Mouse (Mus musculus) liver, embryonic 14.5 days (tissue): Measurements from ENCODE around the gene Psip1. TPM values are rescaled to one million over a fixed set of nuclear protein-coding genes. Genes with fewer than 3 reads are reported as not detected.

Experiments used
- ATAC-seq: fragments of 200-750 bp; cut with Nextera tagmentation; 2 replicates; pipeline ENCODE4 v1.8.0; 2017; ENCODE audit warnings: moderate number of reproducible peaks, mild to moderate bottlenecking, moderate library complexity; ENCODE audit not compliant: insufficient read depth
- DNase-seq, 3 experiments: peaks; one replicate each; pipeline ENCODE4 v3.0.0-alpha.2; 2012 to 2013; ENCODE audit warnings: low read depth in 3 of 3, low spot score in 3 of 3
- H3K27ac ChIP-seq: fragments of 300-500 bp; sonication (generic); 2 replicates; pipeline ENCODE4 v1.5.1; 2014; ENCODE audit warnings: moderate library complexity, mild to moderate bottlenecking, control low read depth, inconsistent platforms
- H3K27me3 ChIP-seq: fragments of 300-500 bp; sonication (generic); 2 replicates; pipeline ENCODE4 v1.6.1; 2014; ENCODE audit warnings: mild to moderate bottlenecking, low read length, moderate library complexity; ENCODE audit not compliant: control insufficient read depth, insufficient read depth
- H3K36me3 ChIP-seq: fragments of 300-500 bp; sonication (generic); replicated peaks from 2 replicates; pipeline ENCODE4 v1.6.1; 2014; ENCODE audit warnings: low read depth; ENCODE audit not compliant: control insufficient read depth, insufficient read depth
- H3K4me1 ChIP-seq, 2 experiments: fragments of 200-500 bp in 1 of 2; fragments of 300-500 bp in 1 of 2; sonication (generic) in 1 of 2; replicated peaks; 2 replicates each; pipeline ENCODE4 v1.6.1; 2012 to 2014; ENCODE audit warnings: antibody characterized with exemption in 1 of 2, inconsistent platforms in 1 of 2, low read length in 1 of 2; ENCODE audit not compliant: control insufficient read depth in 2 of 2, insufficient read depth in 2 of 2
- H3K4me2 ChIP-seq: fragments of 300-500 bp; sonication (generic); 2 replicates; pipeline ENCODE4 v1.6.1; 2014; ENCODE audit warnings: low read depth, mild to moderate bottlenecking, control low read depth, moderate library complexity
- H3K4me3 ChIP-seq, 2 experiments: fragments of 200-500 bp in 1 of 2; fragments of 300-500 bp in 1 of 2; sonication (generic) in 1 of 2; 2 replicates each; pipeline ENCODE4 v1.5.1; 2012 to 2014; ENCODE audit warnings: low read depth in 2 of 2, low read length in 2 of 2, mild to moderate bottlenecking in 2 of 2, control low read depth in 1 of 2, inconsistent platforms in 1 of 2, moderate library complexity in 1 of 2; ENCODE audit not compliant: insufficient read depth in 1 of 2
- H3K9ac ChIP-seq: fragments of 300-500 bp; sonication (generic); replicated peaks from 2 replicates; pipeline ENCODE4 v1.6.1; 2014; ENCODE audit warnings: mild to moderate bottlenecking, control low read depth, moderate library complexity
- H3K9me3 ChIP-seq: fragments of 300-500 bp; sonication (generic); 2 replicates; pipeline ENCODE4 v1.6.1; 2016; ENCODE audit warnings: low read length, mixed read lengths; ENCODE audit not compliant: control insufficient read depth
- CTCF ChIP-seq: IDR thresholded peaks from 2 replicates; pipeline ENCODE4 v1.5.1; 2016; ENCODE audit warnings: antibody characterized with exemption, low read depth, control low read depth
- EP300 ChIP-seq: IDR thresholded peaks from 2 replicates; pipeline ENCODE4 v1.6.1; 2016; ENCODE audit warnings: antibody characterized with exemption, low read depth
- WGBS: fragments of 180-500 bp; shearing (Covaris S2); extraction: QIAGEN DNeasy Blood & Tissue Kit; methylation state at CpG from one replicate; pipeline ENCODE4 v1.1.7; 2014; ENCODE audit not compliant: insufficient replicate concordance; 5-methylcytosine and 5-hydroxymethylcytosine counted together
- polyA plus RNA-seq, 2 experiments: library from polyadenylated mRNA; depleted of rRNA in 1 of 2; stranded (reverse) in 1 of 2; unstranded in 1 of 2; fragments of >200 nt; fragmentation: Nextera tagmentation in 1 of 2; extraction: Ambion mirVana in 1 of 2; gene quantifications; 2 replicates each; pipeline versions ENCODE4 v1.2.1 to v1.2.3; 2012 to 2014

The Psip1 gene
- polyA plus RNA-seq, 2 experiments = 41.4 to 54.7 TPM

GRCm38 (mm10) chr4:83489121-83489520, 2.9 kb upstream of the Psip1 start:
- H3K27me3 ChIP-seq = no peaks in the 10 kb centered on the region
- no peaks in the 10 kb centered on the region for H3K9me3 ChIP-seq
- H3K27ac ChIP-seq = no peak overlapping the region
- no peak overlapping the region for H3K4me2 ChIP-seq
- peaks cover 4% of the 10 kb centered on the region for H3K36me3 ChIP-seq
- H3K4me3 ChIP-seq = no peak overlapping the region
- no peak for TF ChIP-seq EP300
- DNase-seq = no peak
- WGBS = 45% methylated on average over 5 of the region's 5 CpGs
- H3K9ac ChIP-seq = no peak overlapping the region
- ATAC-seq = no peak
- peaks cover 0 to 11% of the 10 kb centered on the region in 2 experiments; a peak in 3 of 4 replicates for H3K4me1 ChIP-seq

GRCm38 (mm10) chr4:83485735-83486116, 533 bp downstream of the Psip1 start:
- peak overlapping the region; percentile 88 for H3K9ac ChIP-seq
- peak; percentile 81 to 86 (median 81) for DNase-seq
- H3K4me3 ChIP-seq = peak overlapping the region; percentile 81 to 90
- H3K27me3 ChIP-seq = no peaks in the 10 kb centered on the region
- H3K4me1 ChIP-seq = peaks cover 0 to 13% of the 10 kb centered on the region in 2 experiments; a peak in 3 of 4 replicates
- H3K9me3 ChIP-seq = no peaks in the 10 kb centered on the region
- TF ChIP-seq CTCF (peak; percentile 88), EP300 (no peak)
- 0% methylated on average over 36 of the region's 40 CpGs for WGBS
- peak overlapping the region; percentile 88 for H3K27ac ChIP-seq
- H3K4me2 ChIP-seq = peak overlapping the region; percentile 87
- H3K36me3 ChIP-seq = peaks cover 27% of the 10 kb centered on the region
- peak; percentile 83 for ATAC-seq

- peak overlapping the region; percentile 88 for H3K9ac ChIP-seq
- DNase-seq (no peak), ATAC-seq (no peak)
- TF ChIP-seq EP300 (no peak), CTCF (no peak)
- peaks cover 0 to 13% of the 10 kb centered on the region in 2 experiments; a peak in 3 of 4 replicates for H3K4me1 ChIP-seq
- H3K4me3 ChIP-seq = peak overlapping the region; percentile 81 to 90
- peak overlapping the region; percentile 88 for H3K27ac ChIP-seq
- 27% methylated on average over 12 of the region's 12 CpGs for WGBS
- H3K36me3 ChIP-seq = peaks cover 27% of the 10 kb centered on the region
- no peaks in the 10 kb centered on the region for H3K9me3 ChIP-seq
- H3K4me2 ChIP-seq = peak overlapping the region; percentile 87
- H3K27me3 ChIP-seq = no peaks in the 10 kb centered on the region
Measured at GRCm38 (mm10) chr4:83485250-83485649, 1.0 kb downstream of the Psip1 start.

- no peak overlapping the region for H3K4me3 ChIP-seq
- no peak overlapping the region for H3K4me2 ChIP-seq
- H3K4me1 ChIP-seq = no peaks in the 10 kb centered on the region
- no peak for DNase-seq
- no peaks in the 10 kb centered on the region for H3K9me3 ChIP-seq
- WGBS = 76% methylated on average over 3 of the region's 3 CpGs
- H3K36me3 ChIP-seq = peaks cover 76% of the 10 kb centered on the region
- no peak for ATAC-seq
- no peak overlapping the region for H3K27ac ChIP-seq
- no peak for TF ChIP-seq EP300
- no peak for TF ChIP-seq CTCF
- no peaks in the 10 kb centered on the region for H3K27me3 ChIP-seq
- no peak overlapping the region for H3K9ac ChIP-seq
Measured at GRCm38 (mm10) chr4:83468208-83468607, 18.1 kb downstream of the Psip1 start.

- H3K4me3 ChIP-seq = no peak overlapping the region
- H3K9me3 ChIP-seq = no peaks in the 10 kb centered on the region
- H3K4me1 ChIP-seq = no peaks in the 10 kb centered on the region
- 80% methylated on average over 7 of the region's 7 CpGs for WGBS
- DNase-seq (no peak), ATAC-seq (no peak)
- no peak overlapping the region for H3K9ac ChIP-seq
- no peak for TF ChIP-seq EP300
- TF ChIP-seq CTCF = no peak
- no peak overlapping the region for H3K27ac ChIP-seq
- no peak overlapping the region for H3K4me2 ChIP-seq
- H3K36me3 ChIP-seq = peaks cover 75% of the 10 kb centered on the region
- no peaks in the 10 kb centered on the region for H3K27me3 ChIP-seq
Measured at GRCm38 (mm10) chr4:83467615-83468014, 18.6 kb downstream of the Psip1 start.
